Mouse (Mus musculus): ENCODE measurements around the gene Bcr. TPM values are rescaled to one million over a fixed set of nuclear protein-coding genes. Genes with fewer than 3 reads are reported as not detected.

Bcr gene
- polyA plus RNA-seq, 1 experiment: 20.8 TPM

DNA sequence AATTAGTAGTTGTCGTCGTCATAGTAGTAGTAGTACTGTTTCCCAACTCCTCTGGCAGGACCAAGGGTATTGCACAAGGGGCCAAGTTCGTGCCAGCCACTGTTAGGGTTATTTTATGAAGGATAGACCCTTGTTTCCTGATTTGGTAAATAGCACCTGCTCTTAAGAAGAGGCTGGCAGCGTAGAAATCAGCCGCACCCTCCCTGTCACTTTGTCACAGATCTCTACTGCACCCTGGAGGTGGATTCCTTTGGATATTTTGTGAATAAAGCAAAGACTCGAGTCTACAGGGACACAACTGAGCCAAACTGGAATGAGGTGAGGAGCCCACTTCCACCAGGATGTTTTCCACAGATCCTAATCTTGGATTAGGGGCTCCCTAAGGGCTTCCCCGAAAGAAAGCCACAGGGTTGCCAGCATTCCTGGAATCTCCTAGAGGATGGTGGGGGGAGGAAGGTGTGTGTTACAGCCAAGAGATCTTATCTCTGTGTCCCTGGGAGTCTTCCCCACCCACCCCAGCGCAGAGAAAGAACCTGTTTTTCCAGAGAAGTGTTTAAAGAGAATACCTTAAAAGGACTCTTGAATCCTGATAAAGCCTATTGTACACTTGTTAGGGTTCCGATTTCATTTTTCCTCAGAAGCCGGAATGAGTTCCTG lies 105.6 kb downstream of the Bcr start:
- TF ChIP-seq FLI1 (IDR thresholded peaks at IDR 0.05; ENCODE audit: low read length) (no peak), GATA1 (IDR thresholded peaks at IDR 0.05; ENCODE audit: borderline replicate concordance, low read length) (no peak)
- peaks cover 30% of the 10 kb centered on the region for H3K4me1 ChIP-seq
- H3K27me3 ChIP-seq (replicated peaks): no peaks in the 10 kb centered on the region
- peaks cover 18% of the 10 kb centered on the region for H3K9me3 ChIP-seq
- peaks cover 97% of the 10 kb centered on the region for H3K36me3 ChIP-seq (replicated peaks; ENCODE audit: low read length)
- no peak overlapping the region for H3K4me3 ChIP-seq (replicated peaks)

DNA sequence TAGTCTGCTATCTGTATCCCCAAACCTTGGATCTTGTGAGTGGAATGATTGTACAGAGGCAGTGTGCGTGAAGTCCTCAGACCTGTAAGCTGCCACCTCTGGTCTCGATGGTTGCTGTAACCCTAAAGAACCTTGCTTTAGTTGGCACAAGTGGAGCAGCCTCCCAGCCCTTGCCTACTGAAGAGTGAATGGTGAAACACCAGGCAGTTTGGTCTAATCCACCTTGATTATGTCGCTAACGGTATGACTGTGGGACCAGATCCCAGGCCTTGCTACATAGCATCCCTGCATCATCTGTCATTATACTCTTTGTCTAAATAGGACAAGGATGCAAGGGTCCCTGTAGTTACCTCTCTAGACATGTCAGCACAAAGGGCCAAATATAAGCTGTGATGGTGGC lies 106.2 kb downstream of the Bcr start:
- peaks cover 97% of the 10 kb centered on the region for H3K36me3 ChIP-seq (replicated peaks; ENCODE audit: low read length)
- H3K27me3 ChIP-seq (replicated peaks): no peaks in the 10 kb centered on the region
- no peak for TF ChIP-seq FLI1 (IDR thresholded peaks at IDR 0.05; ENCODE audit: low read length)
- TF ChIP-seq GATA1 (IDR thresholded peaks at IDR 0.05; ENCODE audit: borderline replicate concordance, low read length): no peak
- H3K4me1 ChIP-seq: peaks cover 36% of the 10 kb centered on the region
- peaks cover 18% of the 10 kb centered on the region for H3K9me3 ChIP-seq
- H3K4me3 ChIP-seq (replicated peaks): no peak overlapping the region

DNA sequence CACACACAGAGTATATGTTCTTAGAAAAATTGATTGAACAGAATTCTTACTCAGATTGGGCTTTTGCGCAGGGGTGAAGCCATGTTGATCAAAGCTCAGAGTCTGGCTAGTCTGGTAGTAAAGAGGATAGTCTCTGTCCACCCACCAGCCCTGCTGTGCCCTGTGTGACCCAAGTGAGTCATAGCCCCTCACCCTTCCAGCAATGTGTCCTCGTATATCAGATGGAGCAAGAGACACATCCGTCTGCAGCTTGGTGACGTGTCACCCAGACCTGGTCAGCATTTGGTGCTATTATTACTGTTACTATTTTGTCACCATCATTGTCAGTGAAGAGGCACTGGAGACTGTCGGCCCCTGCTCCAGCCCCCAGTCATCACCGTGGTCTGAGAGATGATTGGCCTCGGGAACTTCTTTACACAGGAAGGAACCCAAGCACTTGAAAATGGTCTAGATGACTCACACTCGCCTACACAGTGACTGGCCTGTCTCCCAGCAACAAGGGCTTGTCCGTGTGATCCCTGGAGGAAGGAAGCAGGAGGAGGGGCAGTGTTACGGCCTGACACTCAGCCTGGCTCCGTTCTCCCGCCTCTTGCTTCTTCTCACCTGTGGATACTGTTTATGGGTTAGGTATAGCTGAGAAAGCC lies 109.9 kb downstream of the Bcr start:
- Histone ChIP-seq H3K4me3 (replicated peaks) (peak overlapping the region; percentile 84), H3K27me3 (replicated peaks) (no peaks in the 10 kb centered on the region), H3K4me1 (peaks cover 49% of the 10 kb centered on the region), H3K36me3 (replicated peaks; ENCODE audit: low read length) (peaks cover 92% of the 10 kb centered on the region), H3K9me3 (no peaks in the 10 kb centered on the region)
- TF ChIP-seq GATA1 (IDR thresholded peaks at IDR 0.05; ENCODE audit: borderline replicate concordance, low read length): no peak
- TF ChIP-seq FLI1 (IDR thresholded peaks at IDR 0.05; ENCODE audit: low read length): 0 out of 2 replicates have a peak, but pooled peaks have one; percentile 10

DNA sequence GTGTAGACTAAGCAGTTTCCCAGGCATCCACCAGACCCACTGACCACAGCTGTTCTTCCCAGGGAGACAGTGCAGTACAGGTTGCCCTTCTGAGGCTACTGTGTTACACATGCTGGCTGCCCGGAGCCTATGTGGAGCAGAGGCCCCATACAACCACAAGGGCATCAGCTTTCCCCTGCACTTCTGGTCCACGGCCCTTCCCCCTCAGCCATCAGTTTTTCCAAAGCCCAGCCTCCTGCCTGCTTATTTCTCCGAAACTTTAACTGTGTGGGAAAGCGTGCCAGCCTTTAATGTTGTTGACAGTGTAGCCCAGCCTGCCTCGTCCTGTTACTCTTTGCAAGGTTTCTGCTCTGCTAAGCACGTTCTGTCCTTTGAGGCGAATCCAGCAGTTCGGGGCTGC lies 112.7 kb downstream of the Bcr start:
- Histone ChIP-seq H3K27me3 (replicated peaks) (no peaks in the 10 kb centered on the region), H3K9me3 (peaks cover 10% of the 10 kb centered on the region), H3K4me1 (peaks cover 68% of the 10 kb centered on the region), H3K4me3 (replicated peaks) (no peak overlapping the region), H3K36me3 (replicated peaks; ENCODE audit: low read length) (peaks cover 93% of the 10 kb centered on the region)
- TF ChIP-seq FLI1 (IDR thresholded peaks at IDR 0.05; ENCODE audit: low read length) (no peak), GATA1 (IDR thresholded peaks at IDR 0.05; ENCODE audit: borderline replicate concordance, low read length) (no peak)

DNA sequence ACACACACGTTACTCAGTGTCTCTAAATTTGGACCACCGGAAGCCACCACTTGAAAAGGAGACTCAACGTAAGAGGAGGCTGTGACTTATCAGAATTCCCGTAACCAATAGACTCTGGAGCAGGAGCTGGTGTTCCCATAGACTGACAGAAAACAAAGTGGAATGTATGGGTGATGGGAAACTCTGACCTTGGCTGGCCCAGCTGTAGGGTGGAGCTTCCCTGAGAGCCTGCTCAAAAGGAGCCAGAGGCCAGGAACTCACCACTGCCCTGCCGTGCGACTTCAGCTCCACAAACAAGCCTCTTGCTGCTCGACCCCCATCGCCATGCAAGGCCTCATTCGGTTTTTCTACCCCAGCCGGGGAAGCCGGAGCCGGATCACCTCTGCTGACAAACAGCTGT lies 113.3 kb downstream of the Bcr start:
- H3K9me3 ChIP-seq: peaks cover 17% of the 10 kb centered on the region
- peaks cover 93% of the 10 kb centered on the region for H3K36me3 ChIP-seq (replicated peaks; ENCODE audit: low read length)
- TF ChIP-seq FLI1 (IDR thresholded peaks at IDR 0.05; ENCODE audit: low read length): no peak
- no peak for TF ChIP-seq GATA1 (IDR thresholded peaks at IDR 0.05; ENCODE audit: borderline replicate concordance, low read length)
- no peak overlapping the region for H3K4me3 ChIP-seq (replicated peaks)
- peaks cover 68% of the 10 kb centered on the region for H3K4me1 ChIP-seq
- H3K27me3 ChIP-seq (replicated peaks): no peaks in the 10 kb centered on the region

DNA sequence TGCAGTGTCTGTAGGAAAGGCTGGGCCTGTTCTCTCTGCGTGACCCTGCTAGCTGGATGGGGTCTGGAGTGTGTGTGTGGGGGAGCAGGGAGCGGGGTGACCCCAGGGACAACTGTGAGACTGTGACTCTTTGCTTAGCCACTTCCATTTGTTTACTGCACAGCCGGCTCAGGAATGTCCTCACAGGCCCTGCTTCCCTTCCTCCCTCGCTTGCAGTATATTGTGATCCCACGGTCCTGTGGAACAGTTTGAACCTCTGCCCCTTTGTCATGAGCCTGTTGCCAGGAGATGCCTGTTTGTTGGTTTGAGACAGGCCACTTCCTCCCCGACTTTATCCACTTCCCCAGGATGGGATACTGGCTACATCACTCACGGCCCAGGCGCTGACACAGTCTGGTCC lies 116.1 kb downstream of the Bcr start:
- Histone ChIP-seq H3K36me3 (replicated peaks; ENCODE audit: low read length) (peaks cover 95% of the 10 kb centered on the region), H3K27me3 (replicated peaks) (no peaks in the 10 kb centered on the region), H3K4me1 (peaks cover 58% of the 10 kb centered on the region), H3K9me3 (peaks cover 23% of the 10 kb centered on the region), H3K4me3 (replicated peaks) (no peak overlapping the region)
- TF ChIP-seq FLI1 (IDR thresholded peaks at IDR 0.05; ENCODE audit: low read length) (no peak), GATA1 (IDR thresholded peaks at IDR 0.05; ENCODE audit: borderline replicate concordance, low read length) (no peak)

DNA sequence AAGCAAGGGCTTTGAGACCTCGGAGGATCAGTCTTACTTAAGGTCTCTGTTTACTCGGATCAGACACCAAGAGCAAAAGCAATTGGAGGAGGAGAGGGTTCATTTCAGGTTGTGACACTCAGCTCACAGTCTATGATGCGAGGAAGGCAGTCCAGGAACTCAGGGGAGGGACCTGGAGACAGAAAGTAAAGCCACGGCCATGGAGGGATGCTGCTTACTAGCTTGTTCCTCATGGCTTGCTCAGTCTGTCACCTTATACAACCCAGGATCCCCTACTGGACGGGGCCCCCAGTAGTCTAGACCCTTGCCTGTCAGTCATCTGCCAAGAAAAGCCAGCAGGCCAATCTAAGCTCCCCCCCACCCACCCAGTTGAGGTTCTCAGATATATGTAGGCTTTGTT lies 118.5 kb downstream of the Bcr start:
- Histone ChIP-seq H3K9me3 (peaks cover 23% of the 10 kb centered on the region), H3K36me3 (replicated peaks; ENCODE audit: low read length) (peaks cover 100% of the 10 kb centered on the region), H3K27me3 (replicated peaks) (no peaks in the 10 kb centered on the region), H3K4me3 (replicated peaks) (no peak overlapping the region), H3K4me1 (peaks cover 51% of the 10 kb centered on the region)
- TF ChIP-seq GATA1 (IDR thresholded peaks at IDR 0.05; ENCODE audit: borderline replicate concordance, low read length): no peak
- no peak for TF ChIP-seq FLI1 (IDR thresholded peaks at IDR 0.05; ENCODE audit: low read length)

DNA sequence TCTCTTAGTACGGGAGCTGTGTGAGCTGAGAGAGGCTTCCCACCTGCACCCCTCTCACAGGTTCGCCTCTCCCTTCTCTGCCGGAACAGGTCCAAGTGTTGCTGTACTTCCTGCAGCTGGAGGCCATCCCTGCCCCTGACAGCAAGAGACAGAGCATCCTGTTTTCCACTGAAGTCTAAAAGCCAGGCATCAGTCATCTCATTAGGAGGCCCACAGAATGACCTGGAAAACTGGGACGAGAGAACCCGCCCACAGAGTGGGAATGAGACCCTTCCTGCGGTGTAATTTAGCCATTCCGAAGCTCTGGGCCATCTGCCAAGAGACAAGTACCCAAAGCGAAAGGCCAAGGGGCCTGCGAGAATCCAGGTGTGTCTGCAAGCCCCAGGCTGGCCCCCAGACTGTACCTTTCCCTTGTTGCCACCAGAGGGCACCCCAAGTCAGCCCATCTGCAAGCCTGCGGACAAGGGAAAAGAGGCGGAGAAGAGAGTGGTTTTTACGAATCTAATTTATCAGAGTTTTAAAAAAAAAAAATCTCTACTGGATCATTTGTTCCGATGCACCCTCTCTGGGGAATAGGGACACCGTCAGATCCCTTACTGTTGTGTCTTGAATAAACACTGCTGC lies 121.9 kb downstream of the Bcr start:
- no peaks in the 10 kb centered on the region for H3K27me3 ChIP-seq (replicated peaks)
- no peak overlapping the region for H3K4me3 ChIP-seq (replicated peaks)
- H3K36me3 ChIP-seq (replicated peaks; ENCODE audit: low read length): peaks cover 88% of the 10 kb centered on the region
- peaks cover 21% of the 10 kb centered on the region for H3K9me3 ChIP-seq
- H3K4me1 ChIP-seq: peaks cover 43% of the 10 kb centered on the region
- no peak for TF ChIP-seq GATA1 (IDR thresholded peaks at IDR 0.05; ENCODE audit: borderline replicate concordance, low read length)
- TF ChIP-seq FLI1 (IDR thresholded peaks at IDR 0.05; ENCODE audit: low read length): no peak

DNA sequence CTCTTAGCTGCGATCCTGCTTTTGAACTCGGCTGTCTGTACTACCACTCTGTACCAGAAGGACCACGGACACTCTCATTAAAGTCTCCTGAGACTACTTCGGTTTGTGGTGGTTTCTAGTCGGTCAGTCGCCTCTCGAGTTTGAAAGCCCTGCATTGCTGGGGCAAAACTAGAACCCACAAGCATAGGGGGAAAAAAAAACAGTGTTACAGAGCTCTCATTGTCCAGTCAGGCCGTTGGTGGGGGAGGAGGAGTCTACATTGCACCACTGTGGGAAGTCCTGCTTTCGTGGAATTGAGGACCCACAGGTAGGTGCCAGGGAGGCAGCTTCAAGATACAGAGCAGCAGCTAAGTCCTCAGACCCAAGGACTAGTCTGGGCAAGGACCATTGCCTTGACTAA lies 124.4 kb downstream of the Bcr start:
- TF ChIP-seq GATA1 (IDR thresholded peaks at IDR 0.05; ENCODE audit: borderline replicate concordance, low read length) (no peak), FLI1 (IDR thresholded peaks at IDR 0.05; ENCODE audit: low read length) (no peak)
- no peaks in the 10 kb centered on the region for H3K27me3 ChIP-seq (replicated peaks)
- peaks cover 63% of the 10 kb centered on the region for H3K36me3 ChIP-seq (replicated peaks; ENCODE audit: low read length)
- no peaks in the 10 kb centered on the region for H3K9me3 ChIP-seq
- H3K4me3 ChIP-seq (replicated peaks): no peak overlapping the region
- H3K4me1 ChIP-seq: peaks cover 38% of the 10 kb centered on the region

DNA sequence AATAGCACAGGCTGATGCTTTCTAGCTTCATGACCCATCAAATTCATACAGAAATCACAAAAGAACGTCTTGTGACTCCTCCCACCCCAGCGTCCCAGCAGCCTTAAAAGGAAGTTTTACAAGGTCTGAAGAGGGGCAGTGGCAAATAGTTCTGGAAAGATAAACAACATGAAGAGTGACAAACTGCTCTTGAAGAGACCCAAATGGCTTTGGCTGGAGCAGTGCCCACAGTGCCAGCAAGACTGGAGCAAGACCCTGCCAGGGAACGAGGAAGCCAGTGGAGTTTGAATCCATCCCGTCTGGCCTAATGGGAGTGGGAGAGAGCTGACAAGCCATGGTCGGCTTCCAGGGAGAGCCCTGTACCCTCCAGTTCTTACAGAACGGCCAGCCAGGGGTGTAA lies 126.2 kb downstream of the Bcr start:
- TF ChIP-seq FLI1 (IDR thresholded peaks at IDR 0.05; ENCODE audit: low read length) (no peak), GATA1 (IDR thresholded peaks at IDR 0.05; ENCODE audit: borderline replicate concordance, low read length) (no peak)
- Histone ChIP-seq H3K9me3 (0 out of 2 replicates have a peak, but pooled peaks cover under 1% of the 10 kb centered on the region), H3K36me3 (replicated peaks; ENCODE audit: low read length) (peaks cover 45% of the 10 kb centered on the region), H3K4me1 (peaks cover 30% of the 10 kb centered on the region), H3K4me3 (replicated peaks) (no peak overlapping the region), H3K27me3 (replicated peaks) (no peaks in the 10 kb centered on the region)
